Mouse (Mus musculus): ENCODE measurements at regions not wholly inside any gene's neighbourhood (a gene's known extent, or its start where the extent isn't known, plus 50 kb on each side); places are given as distances from the start of the nearest gene placed in this dataset.

DNA sequence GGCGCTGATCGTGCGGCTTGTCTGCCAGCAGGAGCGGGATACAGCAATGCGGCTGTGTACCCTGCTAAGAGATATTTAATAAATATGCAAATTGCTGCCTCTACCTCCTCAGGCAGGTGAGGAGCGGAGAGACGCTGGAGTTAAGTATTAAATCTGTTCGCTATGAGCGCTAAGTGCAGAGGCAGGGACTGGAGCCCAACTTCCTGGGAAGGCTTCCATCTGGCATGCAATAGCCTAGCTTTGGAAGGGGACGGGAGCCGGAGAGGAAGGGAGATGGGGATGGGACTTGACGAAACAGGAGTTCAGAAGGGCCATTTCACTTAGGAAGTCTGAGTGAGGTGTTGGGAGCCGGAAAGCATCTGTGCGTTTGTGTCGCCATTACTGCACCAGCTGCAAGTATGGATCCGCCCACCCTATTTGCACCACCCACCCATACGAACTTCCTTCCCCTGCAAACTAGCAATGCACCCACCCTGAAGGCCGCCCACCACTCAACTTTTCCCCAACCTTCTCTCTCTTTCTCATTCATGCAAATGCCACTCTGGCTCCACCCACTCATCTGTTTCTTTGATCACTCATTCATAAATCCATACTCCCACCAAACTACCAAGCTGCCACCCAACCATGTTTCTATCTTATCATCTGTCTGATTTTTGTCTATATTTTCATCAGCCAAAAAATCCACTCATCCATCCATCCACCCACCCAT is 51.5 kb upstream of the Igsf21 start:
- H3K4me3 ChIP-seq (ENCODE audit: low read depth, low read length) = no peak overlapping the region

More for the DNA sequence above, 51.5 kb upstream of the Igsf21 start:
- no peak for TF ChIP-seq POLR2A (IDR thresholded peaks at IDR 0.05; ENCODE audit: insufficient read depth, low read length)
- no peak for TF ChIP-seq CTCF (IDR thresholded peaks at IDR 0.05; ENCODE audit: low read depth, low read length)
- TF ChIP-seq EP300 (IDR thresholded peaks at IDR 0.05; ENCODE audit: insufficient read depth, low read depth, low read length) = no peak
- Histone ChIP-seq H3K27me3 (ENCODE audit: control insufficient read depth, insufficient read depth, low read length, poor library complexity, severe bottlenecking) (no peaks in the 10 kb centered on the region), H3K27ac (ENCODE audit: insufficient read depth, low read length) (no peak overlapping the region), H3K9me3 (replicated peaks; ENCODE audit: control insufficient read depth, insufficient read depth, low read length, poor library complexity, severe bottlenecking) (no peaks in the 10 kb centered on the region), H3K36me3 (ENCODE audit: control insufficient read depth, insufficient read depth, low read length, poor library complexity, severe bottlenecking) (no peaks in the 10 kb centered on the region), H3K4me1 (ENCODE audit: control insufficient read depth, insufficient read depth, low read length) (no peaks in the 10 kb centered on the region), H3K9ac (ENCODE audit: low read depth, poor library complexity, severe bottlenecking) (no peak overlapping the region)
